Mouse (Mus musculus): Measurements from ENCODE around the gene Gatd1.

- TF ChIP-seq CTCF (IDR thresholded peaks at IDR 0.05; ENCODE audit: low read depth, low read length), result no peak
- no peak for TF ChIP-seq GATA1 (IDR thresholded peaks at IDR 0.05; ENCODE audit: borderline replicate concordance, low read length)
Measured at GRCm38 (mm10) chr7:141454967-141455551, 41.1 kb upstream of the Gatd1 start, which contains the start of gene Pnpla2.
